Mouse (Mus musculus): ENCODE data around the gene Tbc1d4.

Gene Tbc1d4

DNA sequence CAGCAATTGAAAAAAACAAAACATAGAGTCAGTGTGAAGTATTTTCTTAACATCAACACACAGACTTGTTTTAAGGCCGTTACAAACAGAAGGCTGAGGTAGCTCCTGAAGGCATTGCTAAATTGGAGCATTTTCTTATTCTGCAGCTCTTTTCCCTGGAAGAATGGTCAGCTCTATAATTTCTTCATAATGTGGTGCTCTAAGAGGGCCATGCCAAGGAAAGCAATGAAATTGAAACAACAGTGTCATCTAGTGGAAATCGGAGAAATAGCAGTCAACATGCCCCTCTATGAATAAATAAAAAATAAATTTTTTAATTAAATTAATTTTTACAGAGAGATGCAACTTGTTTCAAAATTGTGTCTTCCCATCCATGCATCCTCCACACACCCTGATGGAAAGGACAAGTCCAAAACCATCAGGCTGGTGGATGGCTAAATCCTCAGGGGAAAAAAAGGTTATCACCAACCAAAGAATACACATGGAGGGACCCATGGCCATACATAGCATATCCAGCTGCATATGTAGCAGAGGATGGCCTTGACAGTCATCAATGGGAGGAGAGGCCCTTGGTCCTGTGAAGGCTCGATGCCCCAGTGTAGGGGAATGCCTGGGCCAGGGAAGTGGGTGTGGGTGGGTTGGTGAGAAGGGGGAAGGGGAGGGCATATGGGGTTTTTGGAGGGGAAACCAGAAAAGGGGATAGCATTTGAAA, 180.0 kb downstream of the Tbc1d4 start:
- DNase-seq (ENCODE audit: low spot score), result no peak

DNA sequence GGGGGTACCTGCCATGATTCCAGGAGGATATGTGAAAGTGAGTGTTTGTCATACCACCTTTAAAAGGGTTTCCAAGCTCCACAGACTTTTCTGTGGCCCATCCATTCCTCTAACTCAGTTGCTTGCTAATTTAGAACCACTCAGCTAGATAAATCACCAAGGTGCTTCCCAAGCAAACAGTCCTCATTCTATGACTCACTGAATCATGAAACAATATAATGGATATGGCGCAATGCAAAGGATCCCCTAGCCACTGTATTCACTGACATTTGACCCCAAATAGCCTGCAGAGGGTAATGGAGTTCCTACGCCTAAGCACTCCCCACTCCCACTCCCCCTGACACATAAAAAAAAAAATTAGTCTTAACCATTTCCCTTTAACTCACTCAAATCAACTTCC, 191.3 kb downstream of the Tbc1d4 start:
- no peak for DNase-seq (ENCODE audit: low spot score)
